Mouse (Mus musculus): ENCODE data around the gene Golga4.

The Golga4 gene

DNA sequence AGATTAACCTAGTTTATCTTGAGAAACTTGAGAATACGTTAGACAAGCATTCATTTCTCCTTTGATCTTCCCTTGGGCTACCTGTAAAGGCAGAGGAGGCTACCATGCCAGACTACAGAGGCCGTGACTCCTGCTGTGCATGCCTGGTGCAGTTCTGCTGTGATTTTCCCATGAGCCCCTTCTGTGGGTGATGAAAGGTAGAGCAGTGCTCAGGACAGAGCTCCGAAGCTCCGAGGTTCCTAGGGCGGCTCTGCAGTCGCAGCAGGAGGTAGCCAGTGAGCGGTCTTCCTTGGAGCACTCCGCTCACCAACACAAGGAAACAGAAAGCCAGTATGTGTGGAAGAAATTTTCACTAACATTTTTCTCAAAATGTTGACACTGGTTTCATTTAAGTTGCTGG, 15.6 kb downstream of the Golga4 start:
- DNase-seq (ENCODE audit: low read depth, low spot score), result no peak

DNA sequence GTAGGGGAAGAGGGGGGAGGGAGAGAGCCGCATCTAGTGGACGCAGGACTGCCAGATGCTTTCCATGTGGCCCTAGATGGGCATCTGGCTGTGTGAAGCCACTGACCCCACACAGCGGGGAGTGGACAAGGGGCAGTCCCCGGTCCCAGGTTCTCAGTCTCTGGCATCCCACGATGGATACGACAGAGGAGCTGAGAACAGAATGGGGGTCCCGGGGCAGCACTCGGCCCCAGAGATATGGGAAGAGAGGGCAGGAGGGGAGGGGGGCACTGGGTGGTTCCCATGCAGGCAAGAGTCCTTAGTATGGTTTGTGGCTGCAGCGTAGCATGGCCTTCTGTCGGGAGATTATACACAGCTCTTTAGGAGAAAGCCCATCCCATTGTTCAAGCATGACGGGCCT, 17.7 kb downstream of the Golga4 start:
- DNase-seq (ENCODE audit: low read depth, low spot score), result no peak

DNA sequence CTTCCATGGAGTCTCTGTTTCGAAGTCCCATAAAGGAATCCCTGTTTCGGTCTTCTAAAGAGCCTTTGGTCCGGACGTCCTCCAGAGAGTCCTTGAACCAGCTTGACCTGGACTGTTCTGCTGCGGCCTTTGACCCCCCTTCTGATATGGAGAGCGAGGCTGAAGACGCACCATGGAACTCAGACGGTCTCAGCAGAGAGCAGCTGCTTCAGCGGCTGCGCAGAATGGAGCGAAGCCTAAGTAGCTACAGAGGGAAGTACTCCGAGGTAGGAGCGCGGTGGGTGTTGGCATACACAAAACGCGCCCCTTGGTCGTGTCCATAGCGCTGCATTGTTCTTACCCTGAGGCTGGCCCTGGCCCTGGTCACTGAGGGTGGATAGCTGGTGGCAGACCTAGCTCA, 21.0 kb downstream of the Golga4 start:
- DNase-seq (ENCODE audit: low read depth, low spot score), result no peak

DNA sequence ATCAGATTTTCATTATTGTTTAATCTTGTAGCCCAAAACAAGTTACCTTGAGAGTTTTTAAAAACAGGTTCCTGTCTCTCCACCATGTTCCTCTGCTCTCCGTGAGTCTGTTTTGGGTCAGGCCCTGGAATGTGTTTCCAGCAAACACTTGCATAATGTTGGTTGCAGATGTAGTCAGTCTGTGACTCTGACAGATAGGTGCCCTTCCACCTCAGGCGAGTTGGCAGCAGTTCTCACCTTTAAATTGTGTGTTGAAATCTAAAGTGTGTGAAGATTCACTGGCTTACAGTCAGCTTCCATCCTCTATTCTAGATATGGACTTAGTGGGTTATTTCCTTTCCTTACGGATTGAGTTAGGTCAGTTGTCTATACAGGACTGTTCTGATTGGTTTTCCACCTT, 23.7 kb downstream of the Golga4 start:
- no peak for DNase-seq (ENCODE audit: low read depth, low spot score)

DNA sequence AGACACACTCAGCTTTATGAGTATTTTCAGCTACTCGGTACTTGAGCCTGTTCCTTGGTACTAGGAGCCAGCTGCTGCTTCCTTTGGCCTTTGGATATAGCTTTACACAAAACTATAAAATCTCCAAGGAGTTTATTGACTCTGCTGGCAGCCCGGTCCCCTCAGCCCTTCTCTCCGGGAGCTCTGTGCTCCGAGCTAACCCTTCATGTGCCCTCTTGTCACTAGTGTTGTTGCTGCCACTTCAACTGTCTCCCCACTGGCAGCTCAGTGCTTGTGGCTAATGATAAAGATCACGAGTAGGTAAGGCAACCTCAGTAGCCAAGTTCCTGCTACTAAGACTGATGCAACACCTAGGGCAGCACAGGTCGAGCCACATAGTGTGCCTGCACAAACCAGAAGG, 24.6 kb downstream of the Golga4 start:
- no peak for DNase-seq (ENCODE audit: low read depth, low spot score)

DNA sequence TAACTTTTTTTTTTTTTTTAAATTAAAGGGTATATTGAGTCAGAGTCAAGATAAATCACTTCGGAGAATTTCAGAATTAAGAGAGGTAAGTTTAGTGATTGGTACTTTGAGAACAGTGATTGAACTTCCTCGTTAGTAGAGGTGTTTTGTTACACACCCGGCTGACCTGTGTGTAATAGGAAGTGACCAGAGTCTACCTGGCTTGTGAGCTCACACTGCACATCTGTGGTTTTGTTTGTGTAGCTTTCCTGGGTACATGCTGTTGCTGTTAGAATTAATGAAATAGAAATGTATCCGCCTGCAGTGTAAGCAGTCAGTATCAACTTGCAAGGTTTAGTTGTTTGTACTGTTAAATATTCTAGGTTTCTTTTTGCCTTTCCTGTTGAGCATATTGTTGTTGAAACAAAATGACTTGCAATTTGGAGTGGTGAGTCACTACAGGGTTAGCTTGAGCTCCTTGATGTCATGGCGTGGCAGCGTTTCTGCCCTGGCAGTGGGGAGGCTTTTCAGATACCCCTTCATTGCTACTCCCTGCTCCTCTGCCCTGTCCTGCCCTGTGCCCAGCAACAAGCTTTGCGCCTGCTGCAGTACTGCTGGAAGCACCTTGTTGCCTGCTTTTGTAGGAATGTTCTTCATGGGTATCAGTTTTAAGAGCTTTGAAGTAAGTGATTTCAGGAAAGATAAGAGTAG, 26.6 kb downstream of the Golga4 start:
- no peak for DNase-seq (ENCODE audit: low read depth, low spot score)

DNA sequence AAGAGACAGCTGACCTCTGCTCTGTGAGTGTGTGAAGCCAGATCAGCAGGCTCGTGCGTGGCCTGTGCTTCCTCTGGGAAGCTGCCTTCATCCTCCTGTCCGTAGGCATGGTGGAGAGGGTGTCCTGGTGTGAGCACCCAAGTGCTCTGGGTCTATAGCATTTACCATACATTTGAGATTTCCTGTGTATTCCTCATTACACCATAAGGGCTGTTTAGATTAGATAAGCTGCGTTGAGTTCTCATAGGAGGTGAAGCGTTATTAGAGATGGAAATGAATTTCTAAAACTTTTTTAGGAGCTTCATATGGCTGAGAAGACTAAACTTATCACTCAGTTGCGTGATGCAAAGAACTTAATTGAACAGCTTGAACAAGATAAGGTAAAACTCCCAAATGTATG, 30.9 kb downstream of the Golga4 start:
- DNase-seq (ENCODE audit: low read depth, low spot score), result no peak

DNA sequence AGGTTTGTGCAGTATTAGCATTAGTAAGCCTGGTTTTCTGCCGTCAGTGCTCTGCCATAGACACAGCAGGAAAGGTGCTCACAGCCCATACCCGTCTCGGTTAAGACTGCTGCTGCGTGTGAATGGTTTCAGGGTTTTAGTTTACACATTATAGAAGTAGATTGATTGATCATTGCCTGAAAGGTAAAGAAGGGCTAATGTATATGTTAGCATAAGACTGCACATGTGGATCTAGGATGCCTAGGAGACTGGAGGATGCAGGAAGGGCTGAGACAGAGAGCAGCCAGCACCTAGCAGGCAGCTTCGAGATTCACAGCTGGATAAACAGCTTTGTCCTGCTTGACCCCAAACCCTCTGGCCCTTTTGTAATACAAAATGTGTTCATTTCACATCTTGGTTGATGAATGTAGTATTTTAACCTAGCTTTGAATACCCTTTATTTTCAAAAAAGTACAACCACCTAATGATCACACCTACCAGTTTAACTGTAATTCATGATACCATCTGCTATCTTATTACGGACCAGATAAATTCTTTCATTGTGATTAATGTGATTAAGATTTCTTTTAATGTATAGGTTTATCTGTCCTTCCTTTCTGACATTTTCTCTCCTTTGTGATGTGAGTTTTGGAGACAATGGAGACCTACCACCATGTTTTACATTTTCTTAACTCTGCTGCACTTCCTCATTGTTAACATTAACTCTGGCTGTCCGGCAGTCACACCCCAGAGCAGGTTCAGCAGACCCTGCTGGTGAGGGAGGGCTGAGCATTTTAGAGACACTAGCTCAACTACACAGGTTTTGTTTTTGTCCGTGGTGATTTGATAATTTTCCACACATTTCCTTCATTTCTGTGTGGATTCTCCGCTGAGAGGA, 31.6 kb downstream of the Golga4 start:
- DNase-seq (ENCODE audit: low read depth, low spot score), result no peak

DNA sequence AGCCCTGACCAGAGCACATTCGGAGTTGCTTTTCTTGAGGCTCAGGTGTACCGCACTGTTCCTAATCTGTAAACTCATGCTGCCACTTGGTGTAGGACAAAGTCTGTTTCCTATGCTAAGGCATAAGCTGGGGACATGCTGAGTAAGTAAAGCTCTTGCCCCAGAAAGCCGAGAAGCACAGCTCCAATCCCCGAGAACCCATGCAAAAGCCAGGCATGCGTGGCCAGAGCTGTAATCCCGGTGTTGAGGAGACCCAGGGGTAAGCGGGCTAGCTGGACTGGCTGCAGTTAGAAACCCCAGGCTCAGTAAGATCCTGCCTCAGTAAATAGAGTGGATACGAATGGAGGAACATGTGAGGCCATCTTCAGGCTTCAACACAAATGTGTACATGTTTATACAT, 35.8 kb downstream of the Golga4 start:
- DNase-seq (ENCODE audit: low read depth, low spot score), result no peak

DNA sequence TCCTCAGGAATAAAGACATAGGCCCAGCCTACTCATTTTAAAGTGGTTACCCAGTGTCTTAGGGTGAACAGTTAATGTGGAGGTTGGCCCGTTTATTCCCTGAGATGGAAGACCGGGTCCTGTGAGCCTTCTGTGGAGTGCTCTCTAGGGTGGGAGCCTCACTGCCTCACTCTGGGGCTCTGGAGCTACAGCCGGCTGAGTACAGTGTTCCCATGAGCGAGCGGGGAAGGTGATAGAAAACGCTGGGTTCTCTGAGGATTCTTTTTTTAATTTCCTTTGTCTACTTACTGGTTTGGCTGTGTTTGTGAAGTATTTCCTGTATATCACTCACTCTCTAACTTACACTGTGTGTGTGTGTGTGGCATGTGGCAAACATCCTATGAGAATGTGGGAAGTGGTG, 39.1 kb downstream of the Golga4 start:
- DNase-seq (ENCODE audit: low read depth, low spot score), result no peak

DNA sequence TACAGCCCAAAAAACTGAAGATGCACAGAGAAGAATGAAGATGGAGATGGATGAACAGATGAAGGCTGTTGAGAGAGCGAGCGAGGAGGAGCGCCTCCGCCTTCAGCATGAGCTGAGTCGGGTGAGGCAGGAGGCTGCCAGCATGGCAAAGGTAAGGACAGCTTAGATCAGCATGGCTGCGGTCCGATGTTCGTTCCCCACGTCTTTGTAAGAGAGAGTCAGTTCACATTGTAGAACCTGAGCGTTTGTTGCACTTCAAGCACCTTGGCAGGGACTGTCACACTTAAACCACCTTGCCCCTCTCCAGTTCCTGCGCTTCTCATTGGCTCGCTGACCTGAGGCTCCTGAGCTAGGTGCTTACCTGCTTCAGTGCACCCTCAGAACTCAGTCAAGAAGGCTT, 42.6 kb downstream of the Golga4 start:
- DNase-seq (ENCODE audit: low read depth, low spot score), result no peak

DNA sequence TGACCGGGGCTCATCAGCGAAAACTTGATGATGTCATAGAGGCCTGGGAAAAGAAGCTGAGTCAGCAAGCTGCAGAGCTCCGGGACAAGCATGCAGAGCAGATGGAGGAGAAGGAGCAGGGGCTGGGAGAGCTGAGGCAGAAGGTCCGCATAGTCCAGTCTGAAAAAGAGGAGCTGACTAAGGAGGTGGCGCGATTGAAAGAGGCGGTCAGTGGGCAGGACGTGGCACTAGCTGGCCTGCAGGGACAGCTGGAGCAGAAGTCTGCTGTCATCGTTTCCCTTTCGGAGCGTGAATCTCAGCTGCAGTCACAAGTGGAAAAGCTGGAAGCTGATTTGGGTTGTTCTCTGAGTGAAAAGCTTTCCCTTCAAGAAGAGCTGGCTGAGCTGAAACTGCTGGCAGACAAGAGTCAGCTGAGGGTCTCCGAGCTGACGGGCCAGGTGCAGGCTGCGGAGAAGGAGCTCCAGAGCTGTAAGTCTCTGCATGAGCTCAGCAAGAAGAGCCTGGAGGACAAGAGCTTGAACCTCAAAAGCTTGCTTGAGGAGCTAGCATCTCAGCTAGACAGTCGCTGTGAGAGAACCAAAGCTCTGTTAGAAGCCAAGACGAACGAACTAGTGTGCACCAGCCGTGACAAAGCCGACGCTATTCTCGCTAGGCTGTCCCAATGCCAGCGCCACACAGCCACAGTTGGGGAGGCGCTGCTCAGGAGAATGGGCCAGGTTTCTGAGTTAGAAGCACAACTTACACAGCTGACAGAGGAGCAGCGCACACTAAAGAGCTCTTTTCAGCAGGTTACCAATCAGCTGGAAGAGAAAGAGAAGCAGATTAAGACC, 51.1 kb downstream of the Golga4 start:
- no peak for DNase-seq (ENCODE audit: low read depth, low spot score)

DNA sequence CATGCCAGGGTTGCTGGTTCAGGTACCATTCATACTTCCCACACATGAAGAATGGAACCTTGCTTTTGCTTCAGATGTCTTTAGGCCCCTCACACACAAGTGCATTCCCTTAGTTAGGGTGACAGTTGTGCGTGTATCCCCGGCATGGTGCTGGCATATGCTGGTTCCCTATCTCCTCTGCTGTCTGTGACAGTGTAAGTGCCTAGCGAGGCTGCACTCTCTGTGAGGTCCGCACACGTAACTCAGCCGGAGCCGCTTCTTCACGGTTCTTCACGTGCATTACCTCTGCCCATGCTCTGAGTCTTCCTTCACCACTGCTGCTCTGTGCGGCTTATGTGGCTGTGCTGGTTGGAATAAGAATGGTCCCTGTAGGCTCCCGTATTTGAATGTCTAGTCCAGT, 57.3 kb downstream of the Golga4 start:
- DNase-seq (ENCODE audit: low read depth, low spot score), result no peak

DNA sequence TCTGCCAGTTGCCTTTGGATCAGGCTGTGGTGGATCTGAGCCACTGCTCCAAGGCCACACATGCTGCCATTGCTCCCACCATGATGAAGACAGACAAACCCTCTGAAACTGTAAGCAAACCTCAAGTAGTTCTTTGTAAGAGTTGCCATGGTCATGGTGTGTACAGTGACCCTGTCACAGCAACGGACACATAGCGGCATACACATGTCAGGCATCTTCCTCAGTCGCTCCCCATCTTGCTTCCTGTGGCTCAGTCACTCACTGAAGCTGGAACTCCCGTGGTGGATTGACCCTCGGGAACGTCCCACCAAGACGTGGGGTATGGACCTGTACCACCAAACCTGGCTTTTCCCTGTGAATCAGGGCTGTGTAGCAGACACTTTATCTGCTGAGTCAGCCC, 57.8 kb downstream of the Golga4 start:
- no peak for DNase-seq (ENCODE audit: low read depth, low spot score)

DNA sequence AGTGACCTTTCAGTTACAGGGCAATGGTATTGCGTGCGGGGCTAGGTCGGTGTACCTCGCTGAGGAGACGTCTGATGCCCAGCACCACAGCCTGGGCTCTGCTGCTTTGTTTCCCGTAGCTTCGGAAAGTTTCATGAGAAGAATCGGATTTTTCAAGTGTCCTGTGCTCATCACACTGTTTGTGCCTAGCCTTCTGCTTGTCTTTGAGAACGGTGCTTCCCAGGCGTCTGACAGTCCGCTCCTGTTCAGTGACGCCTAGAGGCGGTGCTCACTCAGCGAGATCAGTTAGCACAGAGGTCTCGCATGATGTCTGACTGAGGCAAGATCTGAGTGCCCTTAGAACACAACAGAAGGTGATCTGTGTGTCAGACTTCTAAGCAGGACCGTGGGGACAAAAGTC, 58.6 kb downstream of the Golga4 start:
- no peak for DNase-seq (ENCODE audit: low read depth, low spot score)

DNA sequence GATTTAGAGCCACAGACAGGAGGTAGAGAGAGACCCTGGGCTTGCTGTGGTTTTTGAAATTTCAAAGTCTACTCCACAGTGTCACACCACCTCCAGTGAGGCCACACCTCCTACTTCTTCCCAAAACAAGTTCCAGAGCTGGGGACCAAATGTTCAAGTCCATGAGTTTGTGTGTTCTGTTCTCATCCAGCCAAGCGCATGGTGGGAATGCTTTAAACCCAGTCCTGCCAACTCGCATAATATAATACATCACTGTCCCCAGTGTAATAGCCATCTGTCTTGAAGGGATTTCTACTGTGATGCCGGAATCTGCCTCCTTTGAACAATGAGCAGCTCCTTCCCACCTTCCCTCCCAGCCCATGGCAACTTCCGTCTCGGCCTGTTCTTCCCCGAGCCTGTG, 63.3 kb downstream of the Golga4 start:
- no peak for DNase-seq (ENCODE audit: low read depth, low spot score)

DNA sequence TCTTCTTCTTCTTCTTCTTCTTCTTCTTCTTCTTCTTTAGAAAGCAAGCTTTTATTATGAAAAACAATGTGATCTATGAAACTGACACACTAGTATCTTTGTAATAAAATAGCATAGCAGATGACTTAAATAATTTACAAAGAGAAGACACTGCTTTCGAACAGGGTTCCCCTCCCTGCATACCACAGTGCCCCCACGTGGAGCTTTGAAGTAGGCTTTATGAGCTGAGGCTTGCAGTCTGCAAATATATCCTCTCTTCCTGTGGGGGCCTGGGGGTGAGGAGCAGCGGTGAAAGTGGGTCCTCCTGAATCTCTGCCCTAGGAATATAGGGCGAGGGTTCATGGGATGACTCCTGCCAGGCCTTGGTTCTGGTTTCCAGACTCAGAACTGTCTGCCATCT, 64.8 kb downstream of the Golga4 start:
- DNase-seq (ENCODE audit: low read depth, low spot score), result no peak

DNA sequence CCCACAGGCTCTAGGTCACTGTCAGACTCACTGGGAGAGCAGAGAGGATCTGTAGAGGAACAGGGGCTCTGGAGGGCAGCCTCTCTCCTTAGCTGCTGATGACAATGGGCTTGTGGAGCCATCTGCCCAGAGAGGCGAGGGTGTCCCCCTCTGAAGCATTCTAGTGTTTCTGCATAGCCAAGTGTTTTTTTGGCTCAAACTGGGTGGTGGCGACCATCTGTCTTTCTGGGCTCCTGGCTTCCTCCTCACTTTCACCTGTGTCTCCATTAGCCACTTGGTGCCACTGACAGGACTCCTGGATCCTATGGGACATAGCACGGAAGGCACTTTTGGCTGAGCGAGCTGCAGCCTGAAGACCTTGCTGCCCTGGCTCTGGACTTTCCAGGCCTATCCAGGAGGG, 65.6 kb downstream of the Golga4 start:
- DNase-seq (ENCODE audit: low read depth, low spot score), result no peak

DNA sequence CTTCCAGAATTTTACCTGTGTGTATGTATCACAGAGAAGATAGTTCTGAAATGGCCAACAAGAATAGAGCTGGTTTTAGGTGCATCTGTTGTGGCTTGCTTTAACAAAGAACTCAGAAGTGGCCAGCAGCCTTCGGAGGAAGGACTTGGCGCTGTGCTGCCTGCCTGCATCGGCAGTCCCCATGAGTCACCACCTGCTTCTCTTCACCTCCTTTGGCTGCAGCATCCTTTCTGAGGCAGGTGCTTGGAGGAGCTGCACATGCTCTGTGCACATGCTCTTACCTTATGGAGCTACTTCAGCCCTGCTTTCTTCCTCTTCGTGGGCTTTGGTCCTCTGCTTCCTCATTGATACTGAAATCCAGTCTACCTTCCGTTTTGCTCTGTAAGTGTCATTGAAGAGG, 68.8 kb downstream of the Golga4 start:
- DNase-seq (ENCODE audit: low read depth, low spot score), result no peak

DNA sequence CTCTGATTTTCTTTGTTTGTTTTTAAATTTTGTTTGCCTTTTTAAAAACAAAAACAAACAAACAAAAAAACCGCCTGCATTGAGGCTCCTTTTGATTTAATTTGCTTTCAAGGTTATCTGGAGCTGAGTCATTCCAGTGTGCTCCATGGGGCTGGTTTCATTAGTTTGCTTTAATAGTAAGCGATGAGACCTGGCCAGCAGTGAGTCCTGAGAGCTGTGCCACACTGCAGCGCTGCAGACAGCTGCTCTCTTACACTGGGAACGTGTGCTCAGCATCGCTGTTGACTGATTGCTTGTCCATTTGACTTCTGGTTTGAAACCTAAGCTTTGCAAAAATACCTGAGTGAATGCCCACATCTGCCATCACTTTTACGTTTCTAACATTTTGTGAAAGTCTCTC, 74.3 kb downstream of the Golga4 start:
- DNase-seq (ENCODE audit: low read depth, low spot score), result no peak

DNA sequence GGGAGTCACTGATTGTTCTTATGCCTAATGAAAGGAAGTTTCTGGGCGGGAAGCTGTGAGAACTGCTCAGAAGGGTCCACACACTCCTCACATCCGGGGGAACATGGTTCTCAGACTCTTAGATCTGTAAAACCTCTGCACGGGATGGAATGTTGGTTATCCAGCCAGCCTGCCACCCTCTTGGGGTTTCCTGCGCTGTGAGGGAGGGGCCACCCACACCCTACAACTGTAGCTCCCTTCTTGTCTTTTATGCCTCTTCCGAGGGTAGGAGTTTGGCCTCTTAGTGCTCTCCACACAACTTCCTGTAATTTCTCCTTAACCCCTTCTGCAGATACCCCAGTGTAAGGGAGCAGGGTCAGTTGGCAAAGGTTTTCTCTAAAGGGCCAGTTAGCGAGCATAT, 76.7 kb downstream of the Golga4 start:
- no peak for DNase-seq (ENCODE audit: low read depth, low spot score)

DNA sequence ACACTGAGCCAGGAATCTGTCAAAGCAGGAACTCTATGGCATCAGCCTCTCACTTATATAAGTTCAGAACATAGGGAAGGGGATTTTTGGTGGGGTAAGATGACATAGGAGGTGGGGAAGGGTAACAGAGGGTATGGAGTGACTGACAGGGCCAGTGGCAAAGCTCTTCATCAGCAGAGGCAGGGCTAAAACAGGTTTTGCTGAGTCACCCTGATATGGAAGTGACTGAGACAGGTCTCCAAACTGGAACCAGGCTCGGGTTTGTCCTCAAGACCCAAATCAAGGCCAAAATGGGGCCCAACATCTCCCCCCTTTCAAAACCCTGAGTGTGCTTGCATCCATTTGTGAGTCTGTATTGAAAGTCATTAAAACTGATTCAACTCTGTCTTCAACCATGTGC, 78.8 kb downstream of the Golga4 start:
- DNase-seq (ENCODE audit: low read depth, low spot score), result no peak

DNA sequence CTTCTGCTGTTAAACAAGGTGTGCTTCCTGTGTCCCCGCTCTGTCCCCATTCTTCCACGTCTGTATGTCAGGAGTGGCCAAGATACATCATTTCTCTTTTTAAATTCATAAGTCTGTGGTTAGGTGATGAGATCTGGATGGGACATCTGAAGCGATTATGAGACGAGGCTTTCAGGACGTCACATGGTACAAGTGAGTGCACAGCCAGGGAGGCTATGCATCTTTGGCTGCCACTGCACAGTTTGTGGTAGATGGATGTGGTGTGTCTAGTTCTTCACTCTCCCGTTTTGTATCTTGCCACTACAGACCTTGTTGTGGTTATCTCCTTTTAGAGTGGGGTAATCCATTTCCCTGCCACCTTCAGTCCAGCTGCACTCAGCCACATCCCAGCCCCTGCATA, 79.9 kb downstream of the Golga4 start:
- no peak for DNase-seq (ENCODE audit: low read depth, low spot score)
